Mouse (Mus musculus) heart, postnatal 4 days (tissue): ENCODE measurements around the gene Pam. TPM values are rescaled to one million over a fixed set of nuclear protein-coding genes. Genes with fewer than 3 reads are reported as not detected.
"Not testable (repeated sequence)": the region's sequence is repeated elsewhere in the genome, so short reads cannot be mapped to it uniquely, and the experiment has no call there.

Source experiments
- DNase-seq: peaks from one replicate; pipeline ENCODE4 v3.0.0; 2021
- total RNA-seq, 2 experiments: library from RNA; stranded (reverse); gene quantifications; 2 replicates each; pipeline ENCODE4 v1.2.3; 2021

The Pam gene
- total RNA-seq, 2 experiments from 2014 or later: 888 to 905 TPM

- DNase-seq: no peak
Observed at GRCm38 (mm10) chr1:97822904-97823303, 272.5 kb downstream of the Pam start.

DNA sequence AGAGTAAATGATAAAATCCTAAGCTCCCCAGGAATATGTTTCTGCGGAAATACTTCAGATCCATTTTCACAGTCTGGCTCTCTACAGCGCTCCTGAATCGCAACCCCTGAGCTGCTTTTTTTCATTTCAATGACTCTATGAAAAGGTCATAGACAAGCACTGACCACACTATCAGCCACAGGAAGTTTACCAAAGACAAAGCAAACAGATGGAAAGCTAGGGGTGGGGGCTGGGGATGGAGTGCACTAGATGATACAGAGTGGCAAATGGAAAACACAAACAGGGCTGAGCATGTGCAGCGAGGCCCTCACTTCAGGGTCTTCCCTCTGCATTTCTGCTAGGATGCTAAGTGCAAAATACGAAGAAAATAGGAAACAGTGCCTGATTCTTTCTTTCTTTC is 273.2 kb downstream of the Pam start:
- no peak for DNase-seq

GRCm38 (mm10) chr1:97821282-97821681 is 274.2 kb downstream of the Pam start:
- no peak for DNase-seq

DNA sequence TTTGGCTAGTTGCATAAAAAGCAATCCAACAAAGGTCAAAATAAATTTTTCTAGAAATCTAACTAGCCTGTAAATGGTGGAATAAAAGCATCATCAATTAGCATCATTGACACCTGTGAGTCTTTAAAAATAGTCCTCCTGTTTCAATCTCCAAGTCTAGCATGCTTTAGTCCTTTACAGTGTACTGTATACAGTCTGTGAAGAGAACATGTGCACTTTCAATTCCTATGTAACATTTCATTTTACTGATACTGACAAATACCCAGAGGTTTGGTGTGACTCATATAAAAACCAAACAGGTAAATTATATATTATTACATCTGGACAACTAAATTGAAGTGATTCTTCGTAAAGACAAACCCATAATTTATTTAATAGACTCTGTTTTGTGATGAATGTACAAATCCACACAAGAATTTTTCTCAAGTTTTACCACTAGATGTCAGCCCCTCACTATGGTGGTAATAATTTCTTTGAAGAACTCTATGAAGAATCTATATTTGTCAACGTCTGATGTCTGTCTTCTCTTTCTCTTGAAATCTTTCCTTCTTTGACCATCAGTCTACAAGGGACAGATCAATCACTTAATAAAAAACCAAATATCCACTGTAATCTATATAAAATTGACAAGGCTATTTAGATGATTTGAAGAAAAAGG is 286.1 kb downstream of the Pam start:
- DNase-seq: no peak

GRCm38 (mm10) chr1:97804520-97804919 is 290.9 kb downstream of the Pam start:
- no peak for DNase-seq

DNA sequence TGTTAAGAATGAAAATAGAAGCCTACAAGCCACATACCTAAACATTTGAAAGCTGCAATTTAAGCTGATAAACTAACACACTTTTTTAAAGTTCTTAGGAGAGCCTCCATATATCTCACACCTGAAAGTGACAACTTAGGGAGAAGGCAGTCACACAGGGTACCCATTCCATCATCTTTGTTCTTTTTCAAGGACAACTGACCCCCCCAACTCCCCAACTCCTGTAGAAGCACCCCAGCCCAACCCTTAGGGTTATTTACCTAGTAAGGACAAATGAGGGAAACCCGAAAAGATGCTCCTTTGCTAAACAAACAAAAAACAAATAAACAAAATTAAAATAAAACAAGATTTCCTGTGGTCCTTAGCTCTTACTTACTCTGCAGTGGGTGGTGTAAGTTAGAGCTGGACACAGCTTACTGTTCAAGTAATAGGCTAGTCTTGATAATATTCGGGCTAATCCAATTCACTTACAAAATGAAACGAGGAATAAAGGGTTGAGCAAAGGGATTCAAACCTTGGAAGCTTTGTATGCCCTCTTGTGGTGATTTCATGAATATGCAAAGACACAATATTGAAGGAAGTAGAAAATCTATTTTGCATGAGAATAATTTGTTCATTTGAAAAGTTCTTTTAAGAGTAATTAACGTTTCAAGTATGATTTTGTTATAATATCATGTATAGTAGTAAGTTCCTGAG is 293.1 kb downstream of the Pam start:
- DNase-seq: no peak

- DNase-seq: no peak
Observed at GRCm38 (mm10) chr1:97795936-97796335, 299.5 kb downstream of the Pam start.

- no peak for DNase-seq
Observed at GRCm38 (mm10) chr1:97794110-97794509, 301.3 kb downstream of the Pam start.

DNA sequence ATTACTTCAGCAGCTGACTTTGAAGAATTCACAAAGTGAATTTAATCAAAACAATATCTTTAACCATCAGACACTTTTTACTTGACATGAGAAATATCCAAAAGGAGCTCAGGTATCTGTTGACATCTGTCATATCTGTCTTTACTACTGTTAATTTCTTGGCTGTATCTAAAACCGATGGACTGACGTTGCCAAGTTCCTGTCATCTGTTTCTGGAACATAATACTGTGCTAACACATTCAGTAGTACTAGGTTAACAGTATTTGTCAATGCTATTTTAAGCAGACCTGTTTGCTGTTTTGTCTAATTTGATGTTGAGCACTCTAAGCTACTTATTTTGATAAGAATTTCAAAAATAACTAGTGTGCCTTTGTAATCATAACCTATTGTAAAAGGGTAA is 307.0 kb downstream of the Pam start:
- no peak for DNase-seq

DNA sequence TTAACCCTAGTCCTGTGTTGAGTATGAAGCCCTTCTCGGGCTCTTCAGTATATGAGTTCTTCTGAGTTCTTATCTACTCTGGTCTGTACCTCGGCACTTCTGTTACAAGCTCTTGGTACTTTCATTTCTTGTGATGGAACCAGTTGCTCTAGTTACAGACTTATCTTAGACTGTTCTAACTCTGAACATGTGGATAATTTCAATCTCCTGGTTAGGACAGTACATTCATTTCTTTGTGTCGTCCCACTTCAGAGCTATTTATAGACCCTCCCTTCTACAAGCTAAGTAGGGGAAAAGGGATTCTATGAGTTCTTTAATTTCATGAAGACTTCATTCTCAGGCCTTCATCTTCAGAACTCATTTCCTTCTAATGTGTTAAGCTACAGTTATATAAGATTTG is 307.8 kb downstream of the Pam start:
- no peak for DNase-seq

GRCm38 (mm10) chr1:97785685-97786393 is 309.6 kb downstream of the Pam start:
- no peak for DNase-seq

DNA sequence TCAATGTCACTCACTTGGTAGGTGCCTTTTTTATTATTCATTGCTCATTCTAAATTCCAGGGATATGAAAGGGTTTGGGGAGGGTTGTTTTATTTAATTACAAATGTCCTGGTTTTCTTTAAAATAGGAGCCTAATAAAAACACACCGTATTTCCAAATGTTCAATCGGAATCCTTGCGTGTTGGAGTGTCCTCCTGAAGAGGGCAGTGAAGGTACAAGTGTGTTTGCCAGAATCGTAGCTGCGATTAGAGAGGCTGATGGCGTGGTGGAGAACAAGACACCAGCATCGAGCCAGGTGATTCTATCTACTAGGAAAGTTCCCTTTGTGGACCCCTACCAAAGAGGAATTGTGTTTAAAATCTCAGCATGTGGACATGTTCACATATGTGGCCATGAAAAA is 310.5 kb downstream of the Pam start:
- peak; percentile 19 for DNase-seq

DNA sequence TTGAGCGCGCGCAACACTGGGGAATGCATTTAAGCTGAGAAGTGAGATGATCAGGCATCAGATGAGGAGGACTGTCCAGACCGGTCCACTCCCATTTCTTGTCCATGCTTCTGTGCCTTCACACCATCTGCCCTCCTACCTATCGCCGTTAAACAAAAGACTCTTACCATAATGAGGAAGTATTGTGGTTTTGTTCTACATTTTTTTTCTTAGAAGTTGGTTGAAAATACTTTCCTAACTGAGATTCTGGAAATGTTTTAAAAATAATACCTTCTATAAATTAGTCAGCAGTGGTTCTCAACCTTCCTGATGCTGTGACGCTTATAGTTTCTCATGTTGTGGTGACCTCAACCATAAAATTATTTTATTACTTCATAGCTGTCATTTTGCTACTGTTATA is 313.8 kb downstream of the Pam start:
- DNase-seq: no peak

DNA sequence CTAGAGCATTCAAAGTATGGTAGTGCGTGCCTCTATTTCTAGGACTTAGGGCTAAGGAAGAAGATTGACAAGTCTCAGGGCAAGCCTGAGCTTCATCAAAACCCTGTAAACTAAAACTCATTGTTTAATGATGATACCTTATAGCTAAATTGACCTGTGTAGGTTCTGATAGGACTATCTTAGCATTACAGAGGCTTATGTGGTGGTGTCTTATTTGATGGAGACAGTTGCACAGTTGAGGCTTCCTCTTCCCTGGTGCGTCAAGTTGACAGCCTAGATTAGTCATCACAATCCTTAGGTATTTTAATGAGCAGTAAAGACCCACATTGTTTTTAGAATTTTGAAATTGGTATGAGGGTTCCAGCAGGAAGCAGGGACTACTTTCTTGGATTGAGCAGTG is 321.5 kb downstream of the Pam start:
- DNase-seq: no peak

DNA sequence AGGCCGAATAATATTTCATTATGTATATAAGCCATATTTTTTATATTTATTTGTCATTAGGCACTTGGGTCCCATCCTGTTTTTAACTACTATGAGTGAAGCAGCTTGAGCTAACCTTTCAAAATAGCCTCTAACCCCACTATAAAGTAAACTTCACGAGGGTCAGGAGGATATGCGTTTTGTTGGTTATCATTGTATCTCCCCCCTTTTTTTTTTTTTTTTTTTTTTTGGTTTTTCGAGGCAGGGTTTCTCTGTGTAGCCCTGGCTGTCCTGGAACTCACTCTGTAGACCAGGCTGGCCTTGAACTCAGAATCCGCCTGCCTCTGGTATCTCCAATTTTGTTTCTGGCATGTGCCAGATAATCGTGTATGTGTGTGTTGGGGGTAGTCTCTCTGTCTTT is 322.1 kb downstream of the Pam start:
- no peak for DNase-seq

DNA sequence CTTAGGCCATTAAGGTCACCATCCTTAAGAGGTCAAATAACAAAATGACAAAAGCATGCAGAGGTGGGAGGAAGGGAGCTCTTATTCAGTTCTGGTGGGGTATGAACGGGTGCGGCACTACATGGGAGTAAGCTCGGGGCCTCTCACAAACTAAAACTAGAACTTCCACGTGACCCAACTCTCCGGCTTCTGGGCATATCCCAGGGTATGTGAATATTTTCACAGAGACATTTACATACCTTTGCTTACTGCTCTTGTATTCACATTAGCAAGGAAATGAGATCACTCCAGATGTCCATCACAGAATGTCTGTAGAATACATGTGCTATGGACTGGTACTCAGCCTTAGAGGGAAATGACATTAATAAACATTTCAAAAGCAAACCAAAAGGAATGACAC is 323.7 kb downstream of the Pam start:
- DNase-seq: no peak

DNA sequence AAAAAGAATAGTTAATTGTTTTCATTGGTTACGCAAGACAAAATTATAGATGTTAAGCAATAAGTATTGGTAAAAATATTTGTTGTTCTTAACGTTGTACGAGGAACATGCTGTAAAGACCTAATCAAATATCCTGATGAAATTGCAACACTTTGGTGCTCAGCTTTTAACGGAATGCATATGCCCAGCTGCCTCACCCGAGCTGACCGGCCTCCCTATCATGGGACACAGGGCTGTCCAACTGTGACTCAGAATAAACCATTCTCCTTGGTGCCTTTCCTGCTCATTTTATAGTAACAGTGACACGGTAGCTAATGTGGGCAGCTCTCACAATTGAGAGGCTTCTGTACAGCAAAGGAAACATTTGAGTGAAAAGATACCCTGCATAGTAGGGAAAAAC is 324.3 kb downstream of the Pam start:
- DNase-seq: peak; percentile 35

DNA sequence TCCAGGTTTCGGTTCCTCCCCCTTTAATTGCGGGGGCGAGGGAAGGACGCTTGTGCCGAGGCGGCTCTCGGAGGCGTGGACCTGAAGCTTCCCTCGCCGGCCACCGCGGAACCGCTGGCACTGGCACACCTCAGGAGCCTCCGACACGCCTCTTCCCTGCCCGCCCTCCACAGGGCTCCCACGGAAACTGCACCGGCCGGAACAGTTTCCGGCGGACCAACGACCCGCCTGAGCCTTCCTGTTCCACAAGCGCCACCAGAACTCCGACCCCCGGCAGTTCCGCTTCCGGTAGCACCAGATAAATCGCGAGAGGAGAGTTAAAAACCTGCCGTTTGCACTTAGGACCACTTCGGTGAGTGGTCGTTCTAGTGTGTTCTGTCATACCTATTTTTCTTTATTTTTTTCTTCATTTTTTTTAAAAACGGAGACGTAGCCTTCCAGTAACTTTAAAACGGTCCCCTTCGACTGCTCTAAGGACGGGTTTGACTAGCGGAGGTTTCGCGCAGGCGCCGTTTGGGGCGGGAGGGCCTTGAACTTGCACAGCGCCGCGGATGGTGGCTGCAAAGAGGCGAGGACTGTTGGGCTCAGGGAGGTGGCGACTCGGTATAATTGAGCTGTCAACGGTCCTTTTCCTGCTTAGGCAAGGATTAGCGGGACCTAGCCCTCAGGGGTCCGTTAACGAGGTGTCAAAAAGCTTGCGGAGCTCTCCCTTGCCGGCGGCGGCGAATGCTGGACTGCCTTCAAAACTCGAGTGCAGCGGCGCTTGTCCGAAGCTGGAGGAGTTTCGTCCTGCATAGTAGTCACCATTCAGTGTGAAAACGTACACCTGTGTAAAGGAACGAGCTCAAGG is 325.3 kb downstream of the Pam start, which contains the start of the genes Gin1 and Ppip5k2:
TSS of gene Gin1 (plus strand) at position 269 of the 850 bp plus-strand sequence.
TSS of gene Ppip5k2 (minus strand) at position 508 of the 850 bp plus-strand sequence.
- DNase-seq: peak; percentile 96

DNA sequence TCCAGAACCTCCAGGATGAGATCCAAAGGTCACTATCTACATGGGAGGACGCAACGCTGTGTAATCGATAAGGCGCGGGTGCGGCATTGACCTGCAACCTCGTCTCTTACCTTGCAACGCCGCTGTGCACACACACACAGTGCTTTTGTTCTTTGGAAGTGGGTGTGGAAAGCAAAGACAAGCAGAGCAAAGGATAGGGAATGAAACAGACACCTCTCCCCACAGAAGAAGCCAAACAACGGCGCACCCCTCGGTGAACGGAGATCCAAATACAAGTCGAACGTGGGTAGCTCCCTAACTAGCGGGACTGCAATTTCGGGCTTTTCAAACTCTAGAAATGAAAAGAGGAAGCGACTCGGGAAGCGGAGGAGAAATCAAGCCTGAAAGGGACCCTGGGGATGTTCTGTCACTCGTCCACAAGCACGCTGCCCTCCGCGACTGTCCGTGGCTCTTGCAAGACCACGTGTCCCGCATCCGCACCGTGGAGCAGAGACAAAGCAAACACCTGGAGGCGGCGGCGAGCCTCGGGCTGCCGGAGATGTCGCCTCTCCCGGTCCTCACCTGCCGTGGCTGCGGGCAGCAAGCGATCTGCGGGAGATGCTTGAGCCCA is 326.0 kb downstream of the Pam start:
- DNase-seq: no peak

DNA sequence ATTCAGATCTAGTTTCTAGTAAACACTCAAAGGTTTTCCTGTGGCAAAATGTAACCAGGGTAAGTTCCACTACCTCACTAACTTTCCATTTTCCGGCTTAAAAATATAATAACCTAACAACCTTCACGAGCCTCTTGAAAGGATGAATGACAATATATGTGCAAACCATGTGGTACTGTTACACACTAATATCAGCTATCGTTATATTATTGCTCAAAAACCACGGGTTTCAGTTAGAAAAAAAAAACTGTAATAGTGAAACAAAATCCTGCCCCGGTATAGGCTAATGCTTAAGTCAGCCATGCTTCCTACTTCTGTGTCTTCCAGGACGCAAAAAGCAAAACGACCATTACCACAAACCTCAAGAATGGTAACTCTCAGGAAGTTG is 326.5 kb downstream of the Pam start:
- DNase-seq: no peak

DNA sequence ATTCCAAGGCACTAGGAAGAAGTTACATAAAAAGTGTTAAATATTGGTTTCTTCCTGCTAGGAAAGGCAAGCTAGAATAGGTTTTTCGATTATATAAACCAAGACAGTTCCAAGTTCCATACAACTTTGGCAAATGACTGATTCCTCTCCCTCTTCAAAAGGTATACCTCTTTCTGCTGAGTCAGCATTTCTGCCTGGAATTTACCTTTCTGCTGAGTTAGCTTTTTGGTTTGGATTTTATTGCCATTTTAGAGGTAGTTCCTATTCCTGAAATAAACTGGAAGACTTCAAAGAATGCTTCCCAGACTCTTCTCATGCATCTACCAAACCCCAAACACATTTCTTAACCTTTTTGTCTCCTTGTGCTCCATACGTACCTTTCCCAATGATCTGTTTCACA is 327.4 kb downstream of the Pam start:
- DNase-seq: no peak

- DNase-seq: not testable (repeated sequence)
Observed at GRCm38 (mm10) chr1:97765712-97766111, 329.7 kb downstream of the Pam start.
